Mouse (Mus musculus): ENCODE results near the gene Arhgef10l.

Arhgef10l gene

GRCm38 (mm10) chr4:140665760-140666159 lies at the start of gene Arhgef10l:
Gene Arhgef10l, minus strand, starts transcription at chr4:140666012.
- no peak for DNase-seq (ENCODE audit: low spot score)

GRCm38 (mm10) chr4:140714586-140714985 lies 48.8 kb upstream of the Arhgef10l start:
- DNase-seq (ENCODE audit: low spot score): no peak

- peak; percentile 84 for DNase-seq (ENCODE audit: low spot score)
These were observed 47.9 kb upstream of the Arhgef10l start for GRCm38 (mm10) chr4:140713480-140714365.

- no peak for DNase-seq (ENCODE audit: low spot score)
These were observed 45.5 kb upstream of the Arhgef10l start for GRCm38 (mm10) chr4:140711360-140711759.

- DNase-seq (ENCODE audit: low spot score): no peak
These were observed 45.0 kb upstream of the Arhgef10l start for GRCm38 (mm10) chr4:140710781-140711180.

GRCm38 (mm10) chr4:140709617-140710016 lies 43.8 kb upstream of the Arhgef10l start:
- no peak for DNase-seq (ENCODE audit: low spot score)

- no peak for DNase-seq (ENCODE audit: low spot score)
These were observed 43.3 kb upstream of the Arhgef10l start for GRCm38 (mm10) chr4:140709111-140709510.

GRCm38 (mm10) chr4:140708297-140708927 lies 42.6 kb upstream of the Arhgef10l start:
- DNase-seq (ENCODE audit: low spot score): no peak

- no peak for DNase-seq (ENCODE audit: low spot score)
These were observed 41.8 kb upstream of the Arhgef10l start for GRCm38 (mm10) chr4:140707615-140708014.

- DNase-seq (ENCODE audit: low spot score): no peak
These were observed 38.4 kb upstream of the Arhgef10l start for GRCm38 (mm10) chr4:140704166-140704565.

GRCm38 (mm10) chr4:140703636-140704035 lies 37.8 kb upstream of the Arhgef10l start:
- DNase-seq (ENCODE audit: low spot score): no peak

GRCm38 (mm10) chr4:140702611-140703327 lies 37.0 kb upstream of the Arhgef10l start:
- peak; percentile 72 for DNase-seq (ENCODE audit: low spot score)

GRCm38 (mm10) chr4:140701716-140702561 lies 36.1 kb upstream of the Arhgef10l start:
- DNase-seq (ENCODE audit: low spot score): no peak

- peak; percentile 70 for DNase-seq (ENCODE audit: low spot score)
These were observed 35.4 kb upstream of the Arhgef10l start for GRCm38 (mm10) chr4:140701049-140701715.

GRCm38 (mm10) chr4:140700269-140701018 lies 34.6 kb upstream of the Arhgef10l start, which contains the start of gene Rcc2:
Gene Rcc2, plus strand, starts transcription at chr4:140700541.
- DNase-seq (ENCODE audit: low spot score): no peak

GRCm38 (mm10) chr4:140699441-140700127 lies 33.8 kb upstream of the Arhgef10l start:
- no peak for DNase-seq (ENCODE audit: low spot score)

GRCm38 (mm10) chr4:140695675-140696585 lies 30.1 kb upstream of the Arhgef10l start:
- DNase-seq (ENCODE audit: low spot score): no peak

GRCm38 (mm10) chr4:140695146-140695545 lies 29.3 kb upstream of the Arhgef10l start:
- DNase-seq (ENCODE audit: low spot score): no peak
